Mouse (Mus musculus) MEL (cell line): Measurements from ENCODE around the gene Git1. TPM values are rescaled to one million over a fixed set of nuclear protein-coding genes. Genes with fewer than 3 reads are reported as not detected.

Experiments used
- DNase-seq: peaks from one replicate; pipeline ENCODE4 v3.0.0; 2011; ENCODE audit warnings: low read depth, low spot score
- H3K27ac ChIP-seq: 2 replicates; pipeline ENCODE4 v1.5.1; 2012; ENCODE audit warnings: low read depth, mild to moderate bottlenecking, control low read depth, low read length, moderate library complexity; ENCODE audit not compliant: control insufficient read depth
- H3K27me3 ChIP-seq, 2 experiments: fragments of 150-350 bp in 1 of 2; sonication (generic) in 1 of 2; 2 replicates each; pipeline ENCODE4 v1.6.1; 2012; ENCODE audit warnings: low read length in 2 of 2, mild to moderate bottlenecking in 2 of 2, improper control_type of control experiment in 1 of 2, moderate library complexity in 1 of 2; ENCODE audit not compliant: insufficient read depth in 2 of 2, control insufficient read depth in 1 of 2
- H3K36me3 ChIP-seq, 2 experiments: 2 replicates each; pipeline ENCODE4 v1.6.1; 2012 to 2014; ENCODE audit warnings: low read length in 2 of 2, improper control_type of control experiment in 1 of 2, inconsistent platforms in 1 of 2, mild to moderate bottlenecking in 1 of 2; ENCODE audit not compliant: insufficient read depth in 2 of 2, control insufficient read depth in 1 of 2
- H3K4me1 ChIP-seq, 2 experiments: fragments of 150-350 bp in 1 of 2; sonication (generic) in 1 of 2; 2 replicates each; pipeline ENCODE4 v1.6.1; 2012; ENCODE audit warnings: low read length in 2 of 2, improper control_type of control experiment in 1 of 2, mild to moderate bottlenecking in 1 of 2; ENCODE audit not compliant: insufficient read depth in 2 of 2, control insufficient read depth in 1 of 2
- H3K4me3 ChIP-seq, 2 experiments: fragments of 150-350 bp in 1 of 2; sonication (generic) in 1 of 2; 2 replicates each; pipeline ENCODE4 v1.5.1; 2012; ENCODE audit warnings: low read depth in 2 of 2, low read length in 2 of 2, mild to moderate bottlenecking in 2 of 2, moderate library complexity in 2 of 2, control low read depth in 1 of 2, improper control_type of control experiment in 1 of 2; ENCODE audit not compliant: control insufficient read depth in 1 of 2, insufficient read depth in 1 of 2
- H3K79me2 ChIP-seq: 2 replicates; pipeline ENCODE4 v1.6.1; 2012; ENCODE audit warnings: mild to moderate bottlenecking, low read length, moderate library complexity; ENCODE audit not compliant: control insufficient read depth, poor library complexity, insufficient read depth
- H3K9ac ChIP-seq: 2 replicates; pipeline ENCODE4 v1.6.1; 2012; ENCODE audit warnings: low read depth, mild to moderate bottlenecking, control low read depth, low read length, moderate library complexity; ENCODE audit not compliant: control insufficient read depth, poor library complexity, severe bottlenecking
- H3K9me3 ChIP-seq: fragments of 150-350 bp; sonication (generic); replicated peaks from 2 replicates; pipeline ENCODE4 v1.6.1; 2012; ENCODE audit warnings: mild to moderate bottlenecking, low read length, improper control_type of control experiment, moderate library complexity; ENCODE audit not compliant: insufficient read depth
- BHLHE40 ChIP-seq: IDR thresholded peaks from 2 replicates; pipeline ENCODE4 v1.6.1; 2012; ENCODE audit warnings: low read depth, mild to moderate bottlenecking, inconsistent platforms, low read length, improper control_type of control experiment, borderline replicate concordance
- CHD1 ChIP-seq: IDR thresholded peaks from 2 replicates; pipeline ENCODE4 v1.6.1; 2012; ENCODE audit warnings: low read depth, mild to moderate bottlenecking, inconsistent platforms, low read length, improper control_type of control experiment
- CHD2 ChIP-seq: IDR thresholded peaks from 2 replicates; pipeline ENCODE4 v1.6.1; 2011; ENCODE audit warnings: low read length, improper control_type of control experiment
- CTCF ChIP-seq, 3 experiments: IDR thresholded peaks in 2 of 3; conservative IDR thresholded peaks in 1 of 3; 2 replicates each; pipeline ENCODE4 v1.5.1; 2011 to 2012; ENCODE audit warnings: low read length in 3 of 3, low read depth in 2 of 3, mild to moderate bottlenecking in 2 of 3, improper control_type of control experiment in 1 of 3, inconsistent platforms in 1 of 3, mixed read lengths in 1 of 3, moderate library complexity in 1 of 3; ENCODE audit not compliant: control insufficient read depth in 1 of 3, insufficient read depth in 1 of 3, poor library complexity in 1 of 3, severe bottlenecking in 1 of 3
- E2F4 ChIP-seq: IDR thresholded peaks from 2 replicates; pipeline ENCODE4 v1.6.1; 2011; ENCODE audit warnings: low read depth, low read length, improper control_type of control experiment, borderline replicate concordance
- ELF1 ChIP-seq: IDR thresholded peaks from 2 replicates; pipeline ENCODE4 v1.6.1; 2014; ENCODE audit warnings: low read depth, mild to moderate bottlenecking, inconsistent platforms, low read length, improper control_type of control experiment, moderate library complexity
- EP300 ChIP-seq, 2 experiments: IDR thresholded peaks; 2 replicates each; pipeline ENCODE4 v1.6.1; 2011; ENCODE audit warnings: improper control_type of control experiment in 2 of 2, low read length in 2 of 2, low read depth in 1 of 2, mild to moderate bottlenecking in 1 of 2
- ETS1 ChIP-seq: IDR thresholded peaks from 2 replicates; pipeline ENCODE4 v1.6.1; 2012; ENCODE audit warnings: low read depth, mild to moderate bottlenecking, inconsistent platforms, low read length, improper control_type of control experiment, moderate library complexity
- GABPA ChIP-seq: IDR thresholded peaks from 2 replicates; pipeline ENCODE4 v1.6.1; 2012; ENCODE audit warnings: low read depth, mild to moderate bottlenecking, inconsistent platforms, low read length, improper control_type of control experiment, moderate library complexity
- GATA1 ChIP-seq: IDR thresholded peaks from 2 replicates; pipeline ENCODE4 v1.6.1; 2011; ENCODE audit warnings: low read depth, low read length, improper control_type of control experiment
- JUND ChIP-seq: IDR thresholded peaks from 2 replicates; pipeline ENCODE4 v1.6.1; 2011; ENCODE audit warnings: low read depth, mild to moderate bottlenecking, improper control_type of control experiment, low read length
- KAT2A ChIP-seq: conservative IDR thresholded peaks from 2 replicates; pipeline ENCODE4 v1.6.1; 2012; ENCODE audit warnings: low read depth, low read length, improper control_type of control experiment, inconsistent platforms
- MAX ChIP-seq: IDR thresholded peaks from 2 replicates; pipeline ENCODE4 v1.6.1; 2011; ENCODE audit warnings: low read length, improper control_type of control experiment
- MEF2A ChIP-seq: IDR thresholded peaks from 2 replicates; pipeline ENCODE4 v1.6.1; 2014; ENCODE audit warnings: low read depth, mild to moderate bottlenecking, inconsistent platforms, low read length, improper control_type of control experiment; ENCODE audit not compliant: poor library complexity, insufficient replicate concordance, severe bottlenecking; ENCODE audit errors: extremely low read depth
- MXI1 ChIP-seq: IDR thresholded peaks from 2 replicates; pipeline ENCODE4 v1.6.1; 2011; ENCODE audit warnings: mild to moderate bottlenecking, low read depth, low read length, improper control_type of control experiment
- MYB ChIP-seq: IDR thresholded peaks from 2 replicates; pipeline ENCODE4 v1.6.1; 2011; ENCODE audit warnings: mild to moderate bottlenecking, low read depth, low read length, improper control_type of control experiment
- MYC ChIP-seq: IDR thresholded peaks from 2 replicates; pipeline ENCODE4 v1.6.1; 2011; ENCODE audit warnings: low read depth, mild to moderate bottlenecking, low read length, improper control_type of control experiment, moderate library complexity
- NRF1 ChIP-seq: IDR thresholded peaks from 2 replicates; pipeline ENCODE4 v1.6.1; 2014; ENCODE audit warnings: low read depth, mild to moderate bottlenecking, inconsistent platforms, low read length, improper control_type of control experiment, moderate library complexity; ENCODE audit not compliant: poor library complexity, insufficient read depth, severe bottlenecking
- POLR2A ChIP-seq, 2 experiments: IDR thresholded peaks; 2 replicates each; pipeline ENCODE4 v1.6.1; 2011 to 2012; ENCODE audit warnings: low read length in 2 of 2, mild to moderate bottlenecking in 2 of 2, control low read depth in 1 of 2, improper control_type of control experiment in 1 of 2, low read depth in 1 of 2, moderate library complexity in 1 of 2; ENCODE audit not compliant: control insufficient read depth in 1 of 2, insufficient read depth in 1 of 2, poor library complexity in 1 of 2
- POLR2AphosphoS2 ChIP-seq: IDR thresholded peaks from 2 replicates; pipeline ENCODE4 v1.6.1; 2011; ENCODE audit warnings: low read length, improper control_type of control experiment
- POLR2AphosphoS5 ChIP-seq: IDR thresholded peaks from 2 replicates; pipeline ENCODE4 v1.6.1; 2012; ENCODE audit warnings: low read depth, borderline replicate concordance, mild to moderate bottlenecking, inconsistent platforms, low read length, moderate library complexity, mixed read lengths
- RAD21 ChIP-seq: IDR thresholded peaks from 2 replicates; pipeline ENCODE4 v1.6.1; 2011; ENCODE audit warnings: mild to moderate bottlenecking, low read depth, low read length, improper control_type of control experiment
- RCOR1 ChIP-seq: IDR thresholded peaks from 2 replicates; pipeline ENCODE4 v1.6.1; 2012; ENCODE audit warnings: low read depth, mild to moderate bottlenecking, inconsistent platforms, low read length, improper control_type of control experiment
- SIN3A ChIP-seq: IDR thresholded peaks from 2 replicates; pipeline ENCODE4 v1.6.1; 2012; ENCODE audit warnings: low read length, improper control_type of control experiment, inconsistent platforms
- SMC3 ChIP-seq: IDR thresholded peaks from 2 replicates; pipeline ENCODE4 v1.6.1; 2011; ENCODE audit warnings: low read depth, low read length, improper control_type of control experiment
- TAL1 ChIP-seq: IDR thresholded peaks from 2 replicates; pipeline ENCODE4 v1.6.1; 2012; ENCODE audit warnings: mild to moderate bottlenecking, inconsistent platforms, low read length, moderate library complexity, mixed read lengths
- TBP ChIP-seq: IDR thresholded peaks from 2 replicates; pipeline ENCODE4 v1.8.0; 2011; ENCODE audit warnings: low read depth, low read length, improper control_type of control experiment
- UBTF ChIP-seq: IDR thresholded peaks from 2 replicates; pipeline ENCODE4 v1.6.1; 2012; ENCODE audit warnings: low read depth, mild to moderate bottlenecking, inconsistent platforms, low read length, improper control_type of control experiment, moderate library complexity, borderline replicate concordance; ENCODE audit not compliant: insufficient read depth
- USF1 ChIP-seq: IDR thresholded peaks from 2 replicates; pipeline ENCODE4 v1.6.1; 2014; ENCODE audit warnings: low read depth, mild to moderate bottlenecking, inconsistent platforms, low read length, improper control_type of control experiment, moderate library complexity
- USF2 ChIP-seq, 2 experiments: IDR thresholded peaks; 2 replicates each; pipeline ENCODE4 v1.6.1; 2011 to 2012; ENCODE audit warnings: improper control_type of control experiment in 2 of 2, low read length in 2 of 2, borderline replicate concordance in 1 of 2, inconsistent platforms in 1 of 2, low read depth in 1 of 2, mild to moderate bottlenecking in 1 of 2; ENCODE audit not compliant: insufficient read depth in 1 of 2
- ZC3H11A ChIP-seq: IDR thresholded peaks from 2 replicates; pipeline ENCODE4 v1.6.1; 2012; ENCODE audit warnings: low read depth, mild to moderate bottlenecking, inconsistent platforms, low read length, improper control_type of control experiment
- ZMIZ1 ChIP-seq: IDR thresholded peaks from 2 replicates; pipeline ENCODE4 v1.6.1; 2012; ENCODE audit warnings: low read depth, mild to moderate bottlenecking, inconsistent platforms, low read length, improper control_type of control experiment, moderate library complexity
- ZNF384 ChIP-seq: IDR thresholded peaks from 2 replicates; pipeline ENCODE4 v1.6.1; 2012; ENCODE audit warnings: low read depth, mild to moderate bottlenecking, inconsistent platforms, low read length, improper control_type of control experiment
- polyA plus RNA-seq, 2 experiments: library from polyadenylated mRNA; stranded (reverse) in 1 of 2; unstranded in 1 of 2; fragments of >175 nt in 1 of 2; fragments of >200 nt in 1 of 2; gene quantifications; 2 replicates each; pipeline versions ENCODE4 v1.2.1 to v1.2.4; 2012; ENCODE audit warnings: low replicate concordance in 2 of 2, low read depth in 1 of 2; ENCODE audit not compliant: insufficient read length in 2 of 2, insufficient read depth in 1 of 2, missing spikeins in 1 of 2
- total RNA-seq: library from RNA; depleted of rRNA; stranded (reverse); fragments of 300-350 nt; gene quantifications from 2 replicates; pipeline ENCODE4 v1.2.3, GENCODE M21; 2012

The Git1 gene
- total and polyA plus RNA-seq, 3 experiments: 33.1 to 81.4 TPM; not detected in 1

GRCm38 (mm10) chr11:77514832-77515636 is 21.7 kb downstream of the Git1 start, which contains the start of gene Abhd15:
Abhd15 (plus strand) TSS chr11:77515121.
- peaks cover 0 to 12% of the 10 kb centered on the region in 2 experiments; a peak in 2 of 4 replicates for H3K36me3 ChIP-seq
- peaks cover 2% of the 10 kb centered on the region; the same call in 1 of the 2 replicates for H3K79me2 ChIP-seq
- peak within 1 kb of the TSS; percentile 1; the same call in 1 of the 2 replicates for H3K27ac ChIP-seq
- TF ChIP-seq EP300 (IDR thresholded peaks at IDR 0.05; ENCODE audit: low read depth in 1 of 2, low read length in 2 of 2) (no peak), CHD1 (0 out of 2 replicates have a peak, but pooled peaks have one; percentile 35), MYB (no peak), ZNF384 (no peak), RAD21 (no peak), MXI1 (peak; percentile 51), SMC3 (no peak; the same call in 1 of the 2 replicates), KAT2A (no peak), ZMIZ1 (no peak), CHD2 (no peak), UBTF (no peak; the same call in 1 of the 2 replicates), ZC3H11A (no peak), ELF1 (peak; percentile 2; the same call in 1 of the 2 replicates), USF2 (IDR thresholded peaks at IDR 0.05; ENCODE audit: borderline replicate concordance in 1 of 2, insufficient read depth in 1 of 2, low read depth in 1 of 2, low read length in 2 of 2) (no peak), MYC (no peak), NRF1 (0 out of 2 replicates have a peak, but pooled peaks have one; percentile 13), TAL1 (no peak), MAX (peak; percentile 69), POLR2AphosphoS2 (no peak), TBP (0 out of 2 replicates have a peak, but pooled peaks have one; percentile 1), BHLHE40 (no peak), E2F4 (no peak), CTCF (IDR thresholded peaks at IDR 0.05 in 2 of 3, conservative IDR thresholded peaks at IDR 0.05 in 1 of 3; ENCODE audit: control insufficient read depth in 1 of 3, insufficient read depth in 1 of 3, low read depth in 2 of 3, low read length in 3 of 3, poor library complexity in 1 of 3, severe bottlenecking in 1 of 3) (peak in 1 of 3 experiments; percentile 22; a peak in 2 of 6 replicates), USF1 (no peak), JUND (no peak), SIN3A (peak; percentile 41), MEF2A (no peak), RCOR1 (no peak), POLR2AphosphoS5 (no peak), ETS1 (no peak), POLR2A (IDR thresholded peaks at IDR 0.05; ENCODE audit: control insufficient read depth in 1 of 2, insufficient read depth in 1 of 2, low read depth in 1 of 2, low read length in 2 of 2, poor library complexity in 1 of 2) (no peak; a peak in 2 of 4 replicates), GATA1 (no peak), GABPA (no peak)
- peak within 1 kb of the TSS; percentile 85 to 96 for H3K4me3 ChIP-seq
- H3K27me3 ChIP-seq: no peaks in the 10 kb centered on the region
- peaks cover 2 to 22% of the 10 kb centered on the region in 2 experiments; a peak in 3 of 4 replicates for H3K4me1 ChIP-seq
- peak; percentile 89 for DNase-seq
- peak within 1 kb of the TSS; percentile 84 for H3K9ac ChIP-seq
- H3K9me3 ChIP-seq: no peaks in the 10 kb centered on the region
